Mouse (Mus musculus): ENCODE results near the gene Mcm3ap.

Gene Mcm3ap

GRCm38 (mm10) chr10:76493527-76493926, 24.8 kb downstream of the Mcm3ap start:
- in situ Hi-C loops (cut with MboI; ENCODE audit: unreplicated experiment in 2 of 2), result no loop called here

DNA sequence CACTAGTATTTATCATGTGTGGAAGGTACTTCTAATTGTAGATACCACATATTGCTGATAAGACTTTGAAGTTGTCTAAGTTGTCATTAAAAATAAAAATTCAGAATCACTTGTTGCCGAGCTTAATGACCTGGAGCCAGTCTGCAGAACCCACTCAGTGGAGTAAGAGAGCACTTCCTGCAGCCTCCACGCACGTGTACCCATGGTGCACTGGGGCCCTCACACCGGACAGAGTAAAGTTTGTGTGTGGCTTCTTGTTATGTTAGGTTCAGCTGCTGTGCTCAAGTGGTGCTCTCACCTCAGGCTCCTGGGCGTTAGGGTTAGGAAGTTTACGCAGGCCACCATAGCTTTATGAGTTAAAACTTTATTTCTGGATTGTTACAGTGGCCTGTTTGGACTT, 26.8 kb downstream of the Mcm3ap start:
- in situ Hi-C loops (cut with MboI; ENCODE audit: unreplicated experiment in 2 of 2), result no loop called here

GRCm38 (mm10) chr10:76496366-76496765, 27.6 kb downstream of the Mcm3ap start:
- in situ Hi-C loops (cut with MboI; ENCODE audit: unreplicated experiment in 2 of 2), result no loop called here

DNA sequence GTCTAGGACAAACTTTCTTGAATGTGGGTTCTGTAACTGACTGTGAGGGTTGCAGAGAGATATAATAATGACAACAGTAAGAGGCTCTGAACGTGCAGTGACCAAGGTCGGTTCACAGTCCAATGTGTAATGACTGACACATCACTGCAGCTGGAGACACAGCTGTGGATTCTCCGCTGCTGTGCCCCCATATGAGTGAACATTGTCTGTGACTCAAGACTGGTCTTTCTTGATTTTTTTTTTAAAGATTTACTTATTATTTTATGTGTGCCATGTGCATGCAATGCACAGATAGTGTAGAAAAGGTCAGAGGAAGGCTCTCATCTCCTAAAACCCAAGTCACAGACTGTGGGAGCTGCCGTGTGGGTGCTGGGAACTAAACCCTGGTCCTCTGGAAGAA, 28.8 kb downstream of the Mcm3ap start:
- in situ Hi-C loops (cut with MboI; ENCODE audit: unreplicated experiment in 2 of 2), result no loop called here

- in situ Hi-C loops (cut with MboI; ENCODE audit: unreplicated experiment in 2 of 2), result no loop called here
These were observed 35.7 kb downstream of the Mcm3ap start for GRCm38 (mm10) chr10:76504271-76504943.

DNA sequence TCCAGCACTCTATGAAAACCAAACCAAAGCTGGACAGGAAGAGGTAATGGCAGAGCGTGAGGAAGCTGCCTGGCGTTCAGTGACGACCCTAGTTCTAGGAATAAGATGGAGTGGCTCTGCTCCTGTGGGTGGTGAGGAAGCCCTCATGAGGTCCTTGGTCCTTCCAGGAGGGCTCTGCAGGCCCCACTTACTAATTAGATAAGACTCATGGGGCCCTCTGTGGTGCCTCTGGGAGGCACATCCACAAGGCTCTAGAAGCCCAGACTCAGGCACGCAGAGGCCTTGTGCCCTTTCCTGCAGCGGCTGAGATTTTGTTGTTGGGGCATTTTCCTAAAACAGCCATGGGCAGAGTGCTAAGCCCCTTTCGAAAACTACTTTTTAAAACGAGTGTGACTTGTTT, 37.1 kb downstream of the Mcm3ap start:
- in situ Hi-C loops (cut with MboI; ENCODE audit: unreplicated experiment in 2 of 2), result no loop called here

GRCm38 (mm10) chr10:76512965-76513583, 44.3 kb downstream of the Mcm3ap start:
- in situ Hi-C loops (cut with MboI; ENCODE audit: unreplicated experiment in 2 of 2), result no loop called here

- in situ Hi-C loops (cut with MboI; ENCODE audit: unreplicated experiment in 2 of 2), result loop anchor here in 1 of 2 experiments (10.0 kb wide), 1 partner anchor 724 kb away; the partner anchor contains the start of gene Pofut2
These were observed 62.2 kb downstream of the Mcm3ap start for GRCm38 (mm10) chr10:76530922-76531321.

- in situ Hi-C loops (cut with MboI; ENCODE audit: unreplicated experiment in 2 of 2), result loop anchor here in 1 of 2 experiments (10.0 kb wide), 1 partner anchor 723 kb away; the partner anchor contains the start of gene Pofut2
These were observed 62.6 kb downstream of the Mcm3ap start, which contains the start of gene Lss for GRCm38 (mm10) chr10:76531375-76531774. Gene Lss, plus strand, starts transcription at chr10:76531588.

DNA sequence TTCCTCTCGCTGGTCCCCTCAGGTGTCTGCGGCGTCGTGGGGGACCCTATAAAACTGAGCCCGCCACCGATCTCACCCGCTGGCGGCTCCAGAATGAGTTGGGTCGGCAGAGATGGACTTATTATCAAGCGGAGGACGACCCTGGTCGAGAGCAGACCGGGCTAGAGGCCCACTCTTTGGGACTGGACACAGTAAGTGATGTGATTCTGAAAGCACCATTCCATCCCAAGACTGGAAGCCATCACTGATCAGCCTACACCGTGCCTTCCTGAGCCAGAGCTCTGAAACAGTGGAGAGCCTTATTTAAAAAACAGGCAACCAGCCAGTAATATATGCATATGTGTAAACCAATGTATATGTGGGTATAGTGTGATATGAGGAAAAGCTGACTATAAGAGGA, 63.1 kb downstream of the Mcm3ap start:
- in situ Hi-C loops (cut with MboI; ENCODE audit: unreplicated experiment in 2 of 2), result loop anchor here in 1 of 2 experiments (10.0 kb wide), 1 partner anchor 723 kb away; the partner anchor contains the start of gene Pofut2

- in situ Hi-C loops (cut with MboI; ENCODE audit: unreplicated experiment in 2 of 2), result loop anchor here in 1 of 2 experiments (10.0 kb wide), 1 partner anchor 719 kb away; the partner anchor contains the start of gene Pofut2
These were observed 66.8 kb downstream of the Mcm3ap start for GRCm38 (mm10) chr10:76535526-76535925.

DNA sequence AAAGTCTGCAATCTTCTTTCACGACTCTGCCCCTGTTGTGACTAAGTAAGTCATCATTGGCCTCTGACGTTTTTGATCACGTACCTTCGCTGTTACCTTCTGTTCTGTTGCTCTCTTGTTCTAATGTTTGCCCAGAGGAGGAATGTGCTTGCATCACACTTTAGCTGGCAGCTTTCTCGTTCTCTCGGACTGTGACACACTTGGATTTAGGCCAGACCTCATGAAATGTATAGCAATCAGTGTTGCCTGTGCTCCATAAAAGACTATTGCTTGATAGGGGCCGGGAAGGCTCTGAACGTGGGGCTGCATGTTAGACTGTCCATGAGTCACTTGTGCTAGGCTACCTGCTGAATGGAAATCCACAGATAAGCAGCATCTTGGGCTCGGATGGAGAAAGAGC, 68.9 kb downstream of the Mcm3ap start:
- in situ Hi-C loops (cut with MboI; ENCODE audit: unreplicated experiment in 2 of 2), result loop anchor here in 1 of 2 experiments (10.0 kb wide), 1 partner anchor 717 kb away; the partner anchor contains the start of gene Pofut2

GRCm38 (mm10) chr10:76541336-76542085, 72.8 kb downstream of the Mcm3ap start:
- in situ Hi-C loops (cut with MboI; ENCODE audit: unreplicated experiment in 2 of 2), result no loop called here

- in situ Hi-C loops (cut with MboI; ENCODE audit: unreplicated experiment in 2 of 2), result no loop called here
These were observed 74.1 kb downstream of the Mcm3ap start for GRCm38 (mm10) chr10:76542636-76543375.

DNA sequence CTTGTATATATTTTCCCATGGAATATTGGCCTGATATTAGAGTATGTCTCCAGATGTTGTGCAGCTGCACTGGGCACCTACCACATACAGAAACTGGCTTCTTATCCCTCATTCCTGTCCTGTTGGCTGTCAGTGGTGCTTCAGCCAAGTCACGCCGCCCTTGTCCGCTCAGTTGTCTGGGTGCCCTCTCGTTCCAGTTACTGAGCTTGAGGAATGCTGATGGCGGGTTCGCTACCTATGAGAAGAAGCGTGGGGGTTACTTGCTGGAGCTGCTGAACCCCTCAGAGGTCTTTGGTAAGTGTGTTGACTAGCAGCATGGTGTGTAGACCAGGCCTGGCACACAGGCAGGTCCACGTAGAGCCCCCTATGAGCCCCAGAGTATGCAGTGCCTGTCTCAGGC, 77.8 kb downstream of the Mcm3ap start:
- in situ Hi-C loops (cut with MboI; ENCODE audit: unreplicated experiment in 2 of 2), result no loop called here

GRCm38 (mm10) chr10:76548218-76548617, 79.5 kb downstream of the Mcm3ap start:
- in situ Hi-C loops (cut with MboI; ENCODE audit: unreplicated experiment in 2 of 2), result no loop called here

GRCm38 (mm10) chr10:76550458-76550857, 81.7 kb downstream of the Mcm3ap start:
- in situ Hi-C loops (cut with MboI; ENCODE audit: unreplicated experiment in 2 of 2), result no loop called here

DNA sequence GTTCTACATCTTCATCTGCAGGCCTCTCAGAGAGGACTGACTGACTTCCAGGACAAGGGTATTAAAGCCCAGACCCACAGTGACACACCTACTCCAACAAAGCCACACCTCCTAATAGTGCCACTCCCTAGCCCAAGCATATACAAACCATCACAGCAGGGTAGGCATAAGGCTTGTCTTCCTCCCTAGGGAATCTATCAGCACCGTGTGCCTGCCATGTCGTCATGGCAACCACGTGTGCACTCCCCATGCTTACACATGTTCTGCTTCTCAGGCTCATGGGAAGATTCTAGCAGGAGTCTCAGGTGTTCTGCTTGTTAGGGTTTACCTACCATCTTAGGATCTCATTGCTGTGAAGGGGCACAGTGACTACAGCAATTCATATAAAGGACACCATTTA, 82.8 kb downstream of the Mcm3ap start:
- in situ Hi-C loops (cut with MboI; ENCODE audit: unreplicated experiment in 2 of 2), result no loop called here

DNA sequence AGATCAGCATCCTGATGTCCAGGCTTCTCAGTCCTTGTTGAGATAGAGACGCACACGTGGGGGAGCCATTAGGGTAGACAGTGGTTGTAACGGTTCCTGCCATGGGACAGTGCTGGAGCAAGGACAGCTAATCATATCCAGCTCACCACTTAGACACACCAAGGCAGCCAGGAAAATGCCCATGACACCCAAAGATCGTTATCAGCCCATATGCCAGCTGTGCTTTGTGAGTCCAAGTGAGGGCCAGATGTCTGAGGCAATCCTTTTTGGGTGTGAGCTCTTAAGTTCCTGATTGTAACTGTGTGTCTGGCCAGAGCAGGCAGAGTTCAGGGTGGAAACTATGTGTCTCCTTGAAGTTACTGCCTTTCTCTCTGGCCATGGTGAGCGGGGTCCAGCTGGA, 85.3 kb downstream of the Mcm3ap start:
- in situ Hi-C loops (cut with MboI; ENCODE audit: unreplicated experiment in 2 of 2), result no loop called here

DNA sequence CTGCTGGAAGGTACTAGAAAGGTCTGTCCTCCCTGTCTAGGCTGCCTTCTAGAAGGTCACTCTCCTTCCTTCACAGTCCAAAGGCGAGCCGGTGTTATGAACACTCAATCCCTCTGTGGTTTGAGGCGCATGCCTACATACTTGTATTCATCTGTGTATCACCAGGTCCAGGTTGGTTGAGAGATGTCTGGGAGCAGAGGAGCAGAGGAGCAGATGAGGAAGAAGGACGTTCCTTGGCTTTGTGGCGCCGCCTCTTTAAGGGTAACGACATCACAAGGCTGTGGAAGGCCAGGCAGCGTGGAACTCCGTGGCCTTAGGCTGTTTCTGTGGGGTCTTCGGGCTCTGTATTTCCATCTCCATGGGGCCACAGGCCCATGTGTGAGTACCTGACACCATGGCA, 93.2 kb downstream of the Mcm3ap start, which contains the start of gene Spatc1l:
Gene Spatc1l (plus strand): TSS at position 301 of the 400 bp plus-strand sequence.
- in situ Hi-C loops (cut with MboI; ENCODE audit: unreplicated experiment in 2 of 2), result no loop called here

All from v-Abl transformed pro-B cells (cell line).